Mouse (Mus musculus): ENCODE measurements around the gene Thbs4. TPM values are rescaled to one million over a fixed set of nuclear protein-coding genes. Genes with fewer than 3 reads are reported as not detected.

The Thbs4 gene
- polyA plus RNA-seq, 1 experiment, result not detected

DNA sequence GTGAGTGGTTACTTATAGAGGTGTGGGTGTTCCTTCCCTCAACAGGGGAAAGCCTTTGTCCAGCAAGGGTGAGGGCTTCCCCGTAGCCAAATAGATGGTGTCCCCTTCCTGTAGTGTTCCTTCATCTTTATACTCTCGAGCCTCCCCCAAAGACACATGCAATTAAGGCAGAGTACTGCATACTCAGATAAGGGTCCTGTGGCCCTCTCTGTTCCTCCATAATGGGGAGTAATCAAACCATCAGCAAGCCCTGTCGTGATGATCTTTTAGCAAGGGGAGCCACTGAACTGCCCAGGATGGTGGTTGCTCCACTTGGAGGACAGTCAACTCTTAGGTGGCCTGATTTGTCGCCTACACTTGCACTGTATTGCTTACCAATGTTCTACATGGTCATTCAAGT, 82.0 kb downstream of the Thbs4 start:
- H3K4me3 ChIP-seq (ENCODE audit: insufficient read depth, low read depth, low read length), result no peak overlapping the region
- TF ChIP-seq POLR2A (IDR thresholded peaks at IDR 0.05; ENCODE audit: insufficient read depth, low read depth, low read length) (no peak), CTCF (IDR thresholded peaks at IDR 0.05; ENCODE audit: insufficient read depth, low read depth, low read length) (no peak)
- 90% methylated on average over 4 of the region's 4 CpGs for WGBS
- H3K27ac ChIP-seq (ENCODE audit: insufficient read depth, low read depth, low read length), result no peak overlapping the region
- no peaks in the 10 kb centered on the region for H3K4me1 ChIP-seq (ENCODE audit: control insufficient read depth, insufficient read depth, low read length)

DNA sequence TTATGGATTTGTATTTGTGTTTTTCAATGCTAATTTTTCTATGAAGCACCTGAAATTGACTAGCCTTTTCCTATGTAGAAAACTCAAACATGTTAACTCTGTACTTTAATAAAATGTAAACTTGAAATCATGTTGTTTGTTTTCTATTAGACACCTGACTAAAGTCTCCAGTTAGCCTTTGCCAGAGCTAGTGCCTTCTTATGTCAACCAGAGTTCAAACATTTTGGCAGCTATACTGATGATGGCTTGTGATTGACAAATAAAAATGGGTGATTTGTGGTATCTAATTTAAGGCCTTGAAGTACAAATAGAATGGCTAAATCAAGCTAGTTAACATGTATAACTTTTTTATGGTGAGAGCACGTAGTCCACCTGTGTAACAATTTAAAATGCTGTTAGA, 82.8 kb downstream of the Thbs4 start:
- WGBS, result 95% methylated on average over 1 of the region's 1 CpGs
- TF ChIP-seq POLR2A (IDR thresholded peaks at IDR 0.05; ENCODE audit: insufficient read depth, low read depth, low read length) (no peak), CTCF (IDR thresholded peaks at IDR 0.05; ENCODE audit: insufficient read depth, low read depth, low read length) (no peak)
- Histone ChIP-seq H3K4me3 (ENCODE audit: insufficient read depth, low read depth, low read length) (no peak overlapping the region), H3K4me1 (ENCODE audit: control insufficient read depth, insufficient read depth, low read length) (no peaks in the 10 kb centered on the region), H3K27ac (ENCODE audit: insufficient read depth, low read depth, low read length) (no peak overlapping the region)

DNA sequence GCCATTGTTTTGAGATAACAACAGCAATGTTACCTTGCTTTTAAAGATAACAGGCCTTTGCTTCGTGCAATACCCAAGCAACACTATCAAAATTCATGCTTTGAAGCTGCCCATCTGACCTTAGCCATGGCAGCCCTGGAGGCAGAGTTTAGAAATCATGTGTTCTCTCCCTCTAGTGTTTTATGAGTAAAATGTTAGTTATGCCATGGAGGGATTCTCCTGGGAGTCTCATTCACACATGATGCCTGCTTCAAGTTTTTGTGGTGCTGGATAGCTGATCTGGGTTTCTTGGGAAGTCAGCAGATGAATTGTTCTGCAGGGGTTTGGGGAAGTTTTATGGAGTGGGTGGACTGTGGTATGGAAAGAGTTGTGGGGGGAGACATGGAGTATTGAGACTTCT, 84.3 kb downstream of the Thbs4 start:
- Histone ChIP-seq H3K27ac (ENCODE audit: insufficient read depth, low read depth, low read length) (no peak overlapping the region), H3K4me3 (ENCODE audit: insufficient read depth, low read depth, low read length) (no peak overlapping the region), H3K4me1 (ENCODE audit: control insufficient read depth, insufficient read depth, low read length) (no peaks in the 10 kb centered on the region)
- TF ChIP-seq POLR2A (IDR thresholded peaks at IDR 0.05; ENCODE audit: insufficient read depth, low read depth, low read length) (no peak), CTCF (IDR thresholded peaks at IDR 0.05; ENCODE audit: insufficient read depth, low read depth, low read length) (no peak)
- WGBS, result 93% methylated on average over 1 of the region's 1 CpGs

- 47% methylated on average over 3 of the region's 3 CpGs for WGBS
- H3K4me3 ChIP-seq (ENCODE audit: insufficient read depth, low read depth, low read length), result no peak overlapping the region
- no peak overlapping the region for H3K27ac ChIP-seq (ENCODE audit: insufficient read depth, low read depth, low read length)
- TF ChIP-seq CTCF (IDR thresholded peaks at IDR 0.05; ENCODE audit: insufficient read depth, low read depth, low read length) (no peak), POLR2A (IDR thresholded peaks at IDR 0.05; ENCODE audit: insufficient read depth, low read depth, low read length) (no peak)
- H3K4me1 ChIP-seq (ENCODE audit: control insufficient read depth, insufficient read depth, low read length), result no peaks in the 10 kb centered on the region
Measured at GRCm38 (mm10) chr13:92709535-92709934, 85.1 kb downstream of the Thbs4 start.

- 82% methylated on average over 1 of the region's 1 CpGs for WGBS
- Histone ChIP-seq H3K4me3 (ENCODE audit: insufficient read depth, low read depth, low read length) (no peak overlapping the region), H3K27ac (ENCODE audit: insufficient read depth, low read depth, low read length) (no peak overlapping the region), H3K4me1 (ENCODE audit: control insufficient read depth, insufficient read depth, low read length) (no peaks in the 10 kb centered on the region)
- TF ChIP-seq POLR2A (IDR thresholded peaks at IDR 0.05; ENCODE audit: insufficient read depth, low read depth, low read length), result no peak
- TF ChIP-seq CTCF (IDR thresholded peaks at IDR 0.05; ENCODE audit: insufficient read depth, low read depth, low read length), result no peak
Measured at GRCm38 (mm10) chr13:92708466-92708865, 86.2 kb downstream of the Thbs4 start.

DNA sequence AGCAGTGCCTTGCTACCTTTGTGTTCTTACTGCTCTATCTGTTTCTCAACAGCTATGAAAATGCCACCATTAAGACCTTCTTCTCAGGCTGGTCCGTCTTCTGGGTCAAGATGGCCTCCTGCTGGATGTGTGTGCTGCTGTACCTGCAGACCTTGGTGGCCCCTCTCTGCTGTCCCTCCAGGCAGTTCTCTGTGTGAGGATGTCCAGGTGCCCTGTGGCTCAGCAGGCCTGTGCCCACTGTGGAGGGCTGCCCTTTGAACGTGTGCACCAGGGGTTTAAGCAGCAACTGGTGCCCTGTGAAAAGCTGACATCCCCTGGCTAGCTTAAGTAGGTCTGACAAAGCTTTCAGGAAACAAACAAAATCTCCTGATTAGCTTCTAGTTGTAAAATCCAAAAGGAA, 86.7 kb downstream of the Thbs4 start:
- no peak overlapping the region for H3K27ac ChIP-seq (ENCODE audit: insufficient read depth, low read depth, low read length)
- no peak overlapping the region for H3K4me3 ChIP-seq (ENCODE audit: insufficient read depth, low read depth, low read length)
- WGBS, result 62% methylated on average over 2 of the region's 2 CpGs

DNA sequence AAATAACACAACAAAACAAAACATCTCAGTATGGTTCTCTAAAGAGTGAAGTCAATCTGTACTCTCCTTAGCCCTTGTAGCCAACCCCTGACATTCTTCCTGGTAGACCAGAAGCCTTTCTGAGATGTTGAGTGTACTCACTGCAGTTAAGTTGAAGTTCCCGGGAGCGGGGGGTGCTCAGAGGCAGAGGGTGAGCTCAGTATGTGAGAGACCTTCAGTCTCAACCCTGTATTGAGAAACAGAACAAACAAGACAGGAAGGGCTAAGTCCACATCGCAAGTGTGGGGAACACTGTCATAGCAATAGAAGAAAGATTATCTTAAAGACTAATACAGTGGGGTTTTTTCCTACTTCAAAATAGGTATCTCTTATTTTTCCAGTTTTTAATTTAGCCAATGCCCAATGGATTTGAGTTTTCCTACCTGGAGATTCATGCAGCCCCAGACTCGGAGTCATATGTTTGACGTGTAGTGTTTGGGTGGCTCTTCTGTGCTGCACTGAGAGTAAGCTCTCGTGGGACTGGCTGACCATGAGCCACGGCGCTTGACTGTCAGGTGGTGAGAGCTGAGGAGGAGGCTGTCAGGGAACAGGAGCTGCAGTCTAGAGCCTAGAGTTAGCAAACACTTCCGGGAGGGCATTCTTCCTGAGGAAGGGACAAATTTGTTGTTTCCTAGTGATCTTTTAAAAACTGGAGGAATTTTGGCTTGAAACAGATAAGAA, 88.1 kb downstream of the Thbs4 start:
- 93% methylated on average over 9 of the region's 9 CpGs for WGBS

More for the DNA sequence above, 86.7 kb downstream of the Thbs4 start:
- TF ChIP-seq POLR2A (IDR thresholded peaks at IDR 0.05; ENCODE audit: insufficient read depth, low read depth, low read length), result no peak
- TF ChIP-seq CTCF (IDR thresholded peaks at IDR 0.05; ENCODE audit: insufficient read depth, low read depth, low read length), result no peak
- peaks cover 4% of the 10 kb centered on the region for H3K4me1 ChIP-seq (ENCODE audit: control insufficient read depth, insufficient read depth, low read length)

DNA sequence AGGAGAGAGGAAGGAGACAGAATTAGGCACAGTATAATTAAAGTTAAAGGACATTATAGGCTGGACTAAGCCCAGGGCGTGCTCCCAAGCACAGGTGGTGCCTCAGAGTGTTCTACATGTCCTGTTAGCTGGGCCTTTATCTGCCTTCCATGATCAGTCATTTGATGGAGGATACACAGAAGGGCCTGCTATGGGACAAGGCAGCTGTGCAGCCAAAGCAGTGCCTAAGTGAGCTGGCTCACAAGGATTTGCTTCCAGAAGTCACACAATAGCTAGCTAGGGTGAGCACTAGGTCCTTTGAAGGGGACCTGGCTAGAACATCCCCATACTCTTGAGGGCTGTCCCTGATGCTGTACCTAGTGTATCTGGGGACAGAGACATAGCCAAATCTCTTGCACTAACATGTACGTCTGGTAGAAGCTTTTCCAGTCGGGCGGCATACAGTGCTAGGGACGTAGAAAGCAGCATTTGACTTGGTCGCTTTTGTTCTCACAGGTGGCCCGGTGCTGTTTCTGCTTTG, 89.5 kb downstream of the Thbs4 start:
- 95% methylated on average over 7 of the region's 7 CpGs for WGBS
- Histone ChIP-seq H3K27ac (ENCODE audit: insufficient read depth, low read depth, low read length) (no peak overlapping the region), H3K4me3 (ENCODE audit: insufficient read depth, low read depth, low read length) (no peak overlapping the region), H3K4me1 (ENCODE audit: control insufficient read depth, insufficient read depth, low read length) (peaks cover 5% of the 10 kb centered on the region)
- no peak for TF ChIP-seq CTCF (IDR thresholded peaks at IDR 0.05; ENCODE audit: insufficient read depth, low read depth, low read length)
- TF ChIP-seq POLR2A (IDR thresholded peaks at IDR 0.05; ENCODE audit: insufficient read depth, low read depth, low read length), result no peak

More for the DNA sequence above, 88.1 kb downstream of the Thbs4 start:
- Histone ChIP-seq H3K4me3 (ENCODE audit: insufficient read depth, low read depth, low read length) (no peak overlapping the region), H3K27ac (ENCODE audit: insufficient read depth, low read depth, low read length) (no peak overlapping the region), H3K4me1 (ENCODE audit: control insufficient read depth, insufficient read depth, low read length) (peaks cover 5% of the 10 kb centered on the region)
- no peak for TF ChIP-seq POLR2A (IDR thresholded peaks at IDR 0.05; ENCODE audit: insufficient read depth, low read depth, low read length)

- Histone ChIP-seq H3K4me3 (ENCODE audit: insufficient read depth, low read depth, low read length) (no peak overlapping the region), H3K4me1 (ENCODE audit: control insufficient read depth, insufficient read depth, low read length) (peaks cover 5% of the 10 kb centered on the region), H3K27ac (ENCODE audit: insufficient read depth, low read depth, low read length) (no peak overlapping the region)
- TF ChIP-seq POLR2A (IDR thresholded peaks at IDR 0.05; ENCODE audit: insufficient read depth, low read depth, low read length) (no peak), CTCF (IDR thresholded peaks at IDR 0.05; ENCODE audit: insufficient read depth, low read depth, low read length) (no peak)
- 73% methylated on average over 7 of the region's 7 CpGs for WGBS
Measured at GRCm38 (mm10) chr13:92704189-92704588, 90.4 kb downstream of the Thbs4 start.

Measured in olfactory bulb, adult 2 months (tissue).